Mouse (Mus musculus): ENCODE data around the gene Tmem141.

DNA sequence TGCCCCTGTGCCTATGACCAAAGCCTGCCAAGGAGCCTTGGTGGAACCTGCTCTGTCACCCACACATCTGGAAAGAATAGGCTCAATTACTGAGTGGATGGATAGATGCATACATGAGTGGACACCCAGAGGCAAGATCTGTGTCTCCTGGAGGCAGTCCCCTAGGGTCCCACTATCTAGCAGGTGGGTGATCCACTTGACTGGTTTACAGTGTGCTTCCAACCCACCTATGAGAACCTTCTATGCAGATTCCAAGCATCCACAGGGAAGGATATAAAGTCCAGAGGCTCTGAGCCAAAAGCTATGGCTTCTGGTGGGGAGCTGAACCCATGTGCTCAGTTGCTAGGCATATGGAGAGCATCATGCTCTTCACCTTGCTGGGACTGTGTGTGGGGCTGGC lies 35.8 kb upstream of the Tmem141 start, which contains the start of gene Lcn5:
- TF ChIP-seq TAL1 (IDR thresholded peaks at IDR 0.05; ENCODE audit: low read length) (no peak), GATA1 (IDR thresholded peaks at IDR 0.05; ENCODE audit: low read length) (no peak)

Data from erythroblast, embryonic 14.5 days (primary cell).